Mouse (Mus musculus): Measurements from ENCODE around the gene Gimap4. TPM values are rescaled to one million over a fixed set of nuclear protein-coding genes. Genes with fewer than 3 reads are reported as not detected.

The Gimap4 gene
- polyA plus RNA-seq, 1 experiment from 2014 or later: 15.9 TPM

Other genes starting within 250 kb of the Gimap4 start
- gene Zfp467, start 238.7 kb upstream of the Gimap4 start, polyA plus RNA-seq (2016; fragmentation: Nextera tagmentation; extraction: Ambion mirVana): 2.9 and 3.9 TPM in 2 replicates
- 0.04 TPM in 1 of 2 replicates, not detected in the other for gene Sspo, start 236.3 kb upstream of the Gimap4 start, polyA plus RNA-seq (2016; fragmentation: Nextera tagmentation; extraction: Ambion mirVana)
- gene Atp6v0e2, start 146.9 kb upstream of the Gimap4 start, polyA plus RNA-seq (2016; fragmentation: Nextera tagmentation; extraction: Ambion mirVana): 1.8 and 2.3 TPM in 2 replicates
- gene Lrrc61, start 129.8 kb upstream of the Gimap4 start, polyA plus RNA-seq (2016; fragmentation: Nextera tagmentation; extraction: Ambion mirVana): 1.6 and 3.1 TPM in 2 replicates
- 6.1 and 6.8 TPM in 2 replicates for gene Rarres2, start 111.8 kb upstream of the Gimap4 start, polyA plus RNA-seq (2016; fragmentation: Nextera tagmentation; extraction: Ambion mirVana)
- gene Gm45021, start 94.9 kb upstream of the Gimap4 start, polyA plus RNA-seq (2016; fragmentation: Nextera tagmentation; extraction: Ambion mirVana): 0.44 TPM in 1 of 2 replicates, not detected in the other
- gene Repin1, start 90.7 kb upstream of the Gimap4 start, polyA plus RNA-seq (2016; fragmentation: Nextera tagmentation; extraction: Ambion mirVana): 11.8 and 13.2 TPM in 2 replicates
- gene Gm44965, start 90.6 kb upstream of the Gimap4 start, polyA plus RNA-seq (2016; fragmentation: Nextera tagmentation; extraction: Ambion mirVana): not detected in 2 replicates
- gene Zfp775, start 82.5 kb upstream of the Gimap4 start, polyA plus RNA-seq (2016; fragmentation: Nextera tagmentation; extraction: Ambion mirVana): 2.0 and 2.2 TPM in 2 replicates
- 0.30 and 0.50 TPM in 2 replicates for gene AI854703, start 57.8 kb upstream of the Gimap4 start, polyA plus RNA-seq (2016; fragmentation: Nextera tagmentation; extraction: Ambion mirVana)
- 0.93 and 1.0 TPM in 2 replicates for gene Gimap8, start 37.3 kb upstream of the Gimap4 start, polyA plus RNA-seq (2016; fragmentation: Nextera tagmentation; extraction: Ambion mirVana)
- 11.4 and 12.9 TPM in 2 replicates for gene Gimap9, start 8.4 kb upstream of the Gimap4 start, polyA plus RNA-seq (2016; fragmentation: Nextera tagmentation; extraction: Ambion mirVana)
- gene Gimap6, start 23.7 kb downstream of the Gimap4 start, polyA plus RNA-seq (2016; fragmentation: Nextera tagmentation; extraction: Ambion mirVana): 11.7 and 12.7 TPM in 2 replicates
- 0.75 and 1.2 TPM in 2 replicates for gene Gm28053, start 34.1 kb downstream of the Gimap4 start, polyA plus RNA-seq (2016; fragmentation: Nextera tagmentation; extraction: Ambion mirVana)
- 0.10 and 0.18 TPM in 2 replicates for gene Gimap7, start 34.1 kb downstream of the Gimap4 start, polyA plus RNA-seq (2016; fragmentation: Nextera tagmentation; extraction: Ambion mirVana)
- 10.9 and 11.9 TPM in 2 replicates for gene Gimap1, start 54.5 kb downstream of the Gimap4 start, polyA plus RNA-seq (2016; fragmentation: Nextera tagmentation; extraction: Ambion mirVana)
- 3.0 and 3.7 TPM in 2 replicates for gene Gimap5, start 61.6 kb downstream of the Gimap4 start, polyA plus RNA-seq (2016; fragmentation: Nextera tagmentation; extraction: Ambion mirVana)
- not detected in 2 replicates for gene Gimap3, start 86.3 kb downstream of the Gimap4 start, polyA plus RNA-seq (2016; fragmentation: Nextera tagmentation; extraction: Ambion mirVana)
- gene Tmem176a, start 156.4 kb downstream of the Gimap4 start, polyA plus RNA-seq (2016; fragmentation: Nextera tagmentation; extraction: Ambion mirVana): 48.3 and 53.2 TPM in 2 replicates
- gene Tmem176b, start 156.9 kb downstream of the Gimap4 start, polyA plus RNA-seq (2016; fragmentation: Nextera tagmentation; extraction: Ambion mirVana): 92.9 and 93.2 TPM in 2 replicates
- gene Aoc1, start 188.3 kb downstream of the Gimap4 start, polyA plus RNA-seq (2016; fragmentation: Nextera tagmentation; extraction: Ambion mirVana): not detected in 2 replicates
- not detected in 2 replicates for gene 1600015I10Rik, start 245.3 kb downstream of the Gimap4 start, polyA plus RNA-seq (2016; fragmentation: Nextera tagmentation; extraction: Ambion mirVana)

Data from liver, embryonic 12.5 days (tissue).